Mouse (Mus musculus): ENCODE results near the gene Fam90a1a. TPM values are rescaled to one million over a fixed set of nuclear protein-coding genes. Genes with fewer than 3 reads are reported as not detected.

Gene Fam90a1a
- polyA plus RNA-seq, 2 experiments = not detected

DNA sequence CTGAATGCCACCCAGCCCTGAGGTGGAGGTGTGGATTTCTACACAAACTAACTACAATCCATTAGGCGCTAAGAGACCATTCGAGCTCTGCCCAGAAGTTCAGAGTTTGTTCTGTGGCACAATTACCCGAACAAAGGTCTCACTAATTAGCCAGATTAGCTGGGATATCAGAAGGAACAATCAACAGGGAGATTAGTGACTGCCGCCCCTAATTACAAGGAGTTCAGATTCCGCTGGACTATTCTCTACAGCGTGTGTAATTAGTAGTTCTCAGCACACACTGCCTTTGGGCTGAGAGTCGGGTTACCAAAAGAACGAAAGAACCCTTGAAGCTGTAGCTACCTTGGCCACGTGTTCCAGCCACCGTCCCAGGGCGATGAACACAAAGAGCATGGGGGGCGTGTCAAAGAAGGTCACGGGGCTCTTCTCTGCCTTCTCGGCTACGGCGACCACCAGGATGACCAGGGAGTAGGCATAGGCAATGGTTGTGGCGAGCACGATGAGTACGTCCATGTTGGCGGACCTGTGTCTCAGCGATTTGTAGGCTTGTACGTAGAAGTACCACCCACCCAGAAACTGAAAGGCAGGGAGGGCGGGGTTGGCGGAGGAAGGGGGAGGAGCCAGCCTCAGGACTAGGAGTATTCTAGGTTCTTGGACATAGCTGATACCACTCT, 54.7 kb downstream of the Fam90a1a start:
- DNase-seq (ENCODE audit: low read depth in 3 of 3, low spot score in 3 of 3) (no peak), ATAC-seq (ENCODE audit: insufficient read depth) (no peak)
- H3K9me3 ChIP-seq (ENCODE audit: control insufficient read depth, low read length) = no peaks in the 10 kb centered on the region
- peaks cover 40% of the 10 kb centered on the region for H3K36me3 ChIP-seq (replicated peaks; ENCODE audit: control insufficient read depth, insufficient read depth, low read depth)
- no peak overlapping the region for H3K9ac ChIP-seq (replicated peaks)
- no peak overlapping the region for H3K4me2 ChIP-seq (ENCODE audit: low read depth)
- H3K4me1 ChIP-seq (replicated peaks; ENCODE audit: control insufficient read depth in 2 of 2, insufficient read depth in 2 of 2, low read length in 1 of 2) = no peaks in the 10 kb centered on the region
- no peaks in the 10 kb centered on the region for H3K27me3 ChIP-seq (ENCODE audit: control insufficient read depth, insufficient read depth, low read length)
- TF ChIP-seq EP300 (IDR thresholded peaks at IDR 0.05; ENCODE audit: low read depth) (no peak), CTCF (IDR thresholded peaks at IDR 0.05; ENCODE audit: low read depth) (no peak)
- no peak overlapping the region for H3K27ac ChIP-seq
- no peak overlapping the region for H3K4me3 ChIP-seq (ENCODE audit: insufficient read depth in 1 of 2, low read depth in 2 of 2, low read length in 2 of 2)
- 76% methylated on average over 24 of the region's 24 CpGs for WGBS (ENCODE audit: insufficient replicate concordance)

Other genes starting within 250 kb of the Fam90a1a start
- gene Defa24, start 224.2 kb upstream of the Fam90a1a start, polyA plus RNA-seq (2012; rRNA removed) = not detected in 2 replicates
- gene Defa24, start 224.2 kb upstream of the Fam90a1a start, polyA plus RNA-seq (2014; fragmentation: Nextera tagmentation; extraction: Ambion mirVana) = not detected in 2 replicates
- gene Defb50, start 135.2 kb upstream of the Fam90a1a start, polyA plus RNA-seq (2012; rRNA removed) = not detected in 2 replicates
- gene Defb50, start 135.2 kb upstream of the Fam90a1a start, polyA plus RNA-seq (2014; fragmentation: Nextera tagmentation; extraction: Ambion mirVana) = not detected in 2 replicates
- not detected in 2 replicates for gene Defb2, start 118.8 kb upstream of the Fam90a1a start, polyA plus RNA-seq (2012; rRNA removed)
- gene Defb2, start 118.8 kb upstream of the Fam90a1a start, polyA plus RNA-seq (2014; fragmentation: Nextera tagmentation; extraction: Ambion mirVana) = not detected in 2 replicates
- not detected in 2 replicates for gene Defb10, start 99.8 kb upstream of the Fam90a1a start, polyA plus RNA-seq (2012; rRNA removed)
- not detected in 2 replicates for gene Defb10, start 99.8 kb upstream of the Fam90a1a start, polyA plus RNA-seq (2014; fragmentation: Nextera tagmentation; extraction: Ambion mirVana)
- not detected in 2 replicates for gene Defb9, start 73.3 kb upstream of the Fam90a1a start, polyA plus RNA-seq (2012; rRNA removed)
- not detected in 2 replicates for gene Defb9, start 73.3 kb upstream of the Fam90a1a start, polyA plus RNA-seq (2014; fragmentation: Nextera tagmentation; extraction: Ambion mirVana)
- gene Defb11, start 52.3 kb upstream of the Fam90a1a start, polyA plus RNA-seq (2012; rRNA removed) = not detected in 2 replicates
- gene Defb11, start 52.3 kb upstream of the Fam90a1a start, polyA plus RNA-seq (2014; fragmentation: Nextera tagmentation; extraction: Ambion mirVana) = not detected in 2 replicates
- gene Defb15, start 26.0 kb upstream of the Fam90a1a start, polyA plus RNA-seq (2012; rRNA removed) = not detected in 2 replicates
- not detected in 2 replicates for gene Defb15, start 26.0 kb upstream of the Fam90a1a start, polyA plus RNA-seq (2014; fragmentation: Nextera tagmentation; extraction: Ambion mirVana)
- not detected in 2 replicates for gene Defb35, start 20.4 kb upstream of the Fam90a1a start, polyA plus RNA-seq (2012; rRNA removed)
- gene Defb35, start 20.4 kb upstream of the Fam90a1a start, polyA plus RNA-seq (2014; fragmentation: Nextera tagmentation; extraction: Ambion mirVana) = not detected in 2 replicates
- gene Defb13, start 12.0 kb upstream of the Fam90a1a start, polyA plus RNA-seq (2012; rRNA removed) = not detected in 2 replicates
- not detected in 2 replicates for gene Defb13, start 12.0 kb upstream of the Fam90a1a start, polyA plus RNA-seq (2014; fragmentation: Nextera tagmentation; extraction: Ambion mirVana)
- not detected in 2 replicates for gene Ccdc70, start 11.1 kb downstream of the Fam90a1a start, polyA plus RNA-seq (2012; rRNA removed)
- not detected in 2 replicates for gene Ccdc70, start 11.1 kb downstream of the Fam90a1a start, polyA plus RNA-seq (2014; fragmentation: Nextera tagmentation; extraction: Ambion mirVana)
- 8.4 and 9.4 TPM in 2 replicates for gene Atp7b, start 101.6 kb downstream of the Fam90a1a start, polyA plus RNA-seq (2012; rRNA removed)
- 10.4 and 12.0 TPM in 2 replicates for gene Atp7b, start 101.6 kb downstream of the Fam90a1a start, polyA plus RNA-seq (2014; fragmentation: Nextera tagmentation; extraction: Ambion mirVana)
- 2.3 and 3.1 TPM in 2 replicates for gene Alg11, start 102.0 kb downstream of the Fam90a1a start, polyA plus RNA-seq (2012; rRNA removed)
- 5.1 and 5.4 TPM in 2 replicates for gene Alg11, start 102.0 kb downstream of the Fam90a1a start, polyA plus RNA-seq (2014; fragmentation: Nextera tagmentation; extraction: Ambion mirVana)
- gene Nek5, start 166.3 kb downstream of the Fam90a1a start, polyA plus RNA-seq (2012; rRNA removed) = 0.07 TPM in 1 of 2 replicates, not detected in the other
- gene Nek5, start 166.3 kb downstream of the Fam90a1a start, polyA plus RNA-seq (2014; fragmentation: Nextera tagmentation; extraction: Ambion mirVana) = 0.08 TPM in 1 of 2 replicates, not detected in the other
- 0.92 and 1.8 TPM in 2 replicates for gene Nek3, start 207.7 kb downstream of the Fam90a1a start, polyA plus RNA-seq (2012; rRNA removed)
- gene Nek3, start 207.7 kb downstream of the Fam90a1a start, polyA plus RNA-seq (2014; fragmentation: Nextera tagmentation; extraction: Ambion mirVana) = 1.4 and 1.7 TPM in 2 replicates
- 13.7 and 21.7 TPM in 2 replicates for gene Ckap2, start 227.1 kb downstream of the Fam90a1a start, polyA plus RNA-seq (2012; rRNA removed)
- gene Ckap2, start 227.1 kb downstream of the Fam90a1a start, polyA plus RNA-seq (2014; fragmentation: Nextera tagmentation; extraction: Ambion mirVana) = 21.6 and 22.4 TPM in 2 replicates
- gene Vps36, start 234.1 kb downstream of the Fam90a1a start, polyA plus RNA-seq (2012; rRNA removed) = 3.2 and 4.9 TPM in 2 replicates
- gene Vps36, start 234.1 kb downstream of the Fam90a1a start, polyA plus RNA-seq (2014; fragmentation: Nextera tagmentation; extraction: Ambion mirVana) = 7.8 and 8.4 TPM in 2 replicates